Mouse (Mus musculus): ENCODE measurements around the gene RPS10-NUDT3.

RPS10-NUDT3 gene

GRCm38 (mm10) chr17:27611519-27611884, 23.5 kb downstream of the RPS10-NUDT3 start:
- Histone ChIP-seq H3K36me3 (ENCODE audit: insufficient read depth, low read length) (peaks cover 76% of the 10 kb centered on the region), H3K4me3 (replicated peaks; ENCODE audit: low read length) (peak overlapping the region; percentile 20; the same call in 1 of the 2 replicates), H3K4me1 (replicated peaks; ENCODE audit: low read depth, low read length) (peaks cover 97% of the 10 kb centered on the region), H3K9me3 (ENCODE audit: low read length) (no peaks in the 10 kb centered on the region), H3K27me3 (ENCODE audit: insufficient read depth, low read length) (no peaks in the 10 kb centered on the region)
- TF ChIP-seq NANOG (IDR thresholded peaks at IDR 0.05; ENCODE audit: borderline replicate concordance, low read length): no peak
- TF ChIP-seq POU5F1 (IDR thresholded peaks at IDR 0.05; ENCODE audit: borderline replicate concordance, low read length): no peak
- TF ChIP-seq CTCF (conservative IDR thresholded peaks at IDR 0.05; ENCODE audit: low read length): no peak

- Histone ChIP-seq H3K9me3 (ENCODE audit: low read length) (no peaks in the 10 kb centered on the region), H3K27me3 (ENCODE audit: insufficient read depth, low read length) (no peaks in the 10 kb centered on the region), H3K4me3 (replicated peaks; ENCODE audit: low read length) (peak overlapping the region; percentile 20; the same call in 1 of the 2 replicates), H3K36me3 (ENCODE audit: insufficient read depth, low read length) (peaks cover 79% of the 10 kb centered on the region), H3K4me1 (replicated peaks; ENCODE audit: low read depth, low read length) (peaks cover 98% of the 10 kb centered on the region)
- no peak for TF ChIP-seq NANOG (IDR thresholded peaks at IDR 0.05; ENCODE audit: borderline replicate concordance, low read length)
- peak; percentile 86; the same call in 1 of the 2 replicates for TF ChIP-seq POU5F1 (IDR thresholded peaks at IDR 0.05; ENCODE audit: borderline replicate concordance, low read length)
Observed at GRCm38 (mm10) chr17:27610679-27611518, 24.1 kb downstream of the RPS10-NUDT3 start.

- peaks cover 98% of the 10 kb centered on the region for H3K4me1 ChIP-seq (replicated peaks; ENCODE audit: low read depth, low read length)
- H3K36me3 ChIP-seq (ENCODE audit: insufficient read depth, low read length): peaks cover 76% of the 10 kb centered on the region
- no peak overlapping the region for H3K4me3 ChIP-seq (replicated peaks; ENCODE audit: low read length)
- no peaks in the 10 kb centered on the region for H3K9me3 ChIP-seq (ENCODE audit: low read length)
- no peaks in the 10 kb centered on the region for H3K27me3 ChIP-seq (ENCODE audit: insufficient read depth, low read length)
- TF ChIP-seq NANOG (IDR thresholded peaks at IDR 0.05; ENCODE audit: borderline replicate concordance, low read length) (no peak), POU5F1 (IDR thresholded peaks at IDR 0.05; ENCODE audit: borderline replicate concordance, low read length) (no peak), CTCF (conservative IDR thresholded peaks at IDR 0.05; ENCODE audit: low read length) (no peak)
Observed at GRCm38 (mm10) chr17:27609576-27609975, 25.4 kb downstream of the RPS10-NUDT3 start.

- H3K36me3 ChIP-seq (ENCODE audit: insufficient read depth, low read length): peaks cover 40% of the 10 kb centered on the region
- peak overlapping the region; percentile 37 for H3K4me3 ChIP-seq (replicated peaks; ENCODE audit: low read length)
- H3K27me3 ChIP-seq (ENCODE audit: insufficient read depth, low read length): no peaks in the 10 kb centered on the region
- peaks cover 90% of the 10 kb centered on the region for H3K4me1 ChIP-seq (replicated peaks; ENCODE audit: low read depth, low read length)
- H3K9me3 ChIP-seq (ENCODE audit: low read length): no peaks in the 10 kb centered on the region
- TF ChIP-seq NANOG (IDR thresholded peaks at IDR 0.05; ENCODE audit: borderline replicate concordance, low read length) (no peak), CTCF (conservative IDR thresholded peaks at IDR 0.05; ENCODE audit: low read length) (no peak), POU5F1 (IDR thresholded peaks at IDR 0.05; ENCODE audit: borderline replicate concordance, low read length) (no peak)
Observed at GRCm38 (mm10) chr17:27603522-27604234, 31.3 kb downstream of the RPS10-NUDT3 start.

- no peaks in the 10 kb centered on the region for H3K9me3 ChIP-seq (ENCODE audit: low read length)
- no peak for TF ChIP-seq NANOG (IDR thresholded peaks at IDR 0.05; ENCODE audit: borderline replicate concordance, low read length)
- no peak for TF ChIP-seq CTCF (conservative IDR thresholded peaks at IDR 0.05; ENCODE audit: low read length)
- TF ChIP-seq POU5F1 (IDR thresholded peaks at IDR 0.05; ENCODE audit: borderline replicate concordance, low read length): no peak
- no peaks in the 10 kb centered on the region for H3K27me3 ChIP-seq (ENCODE audit: insufficient read depth, low read length)
- H3K4me3 ChIP-seq (replicated peaks; ENCODE audit: low read length): peak overlapping the region; percentile 37
- H3K36me3 ChIP-seq (ENCODE audit: insufficient read depth, low read length): peaks cover 39% of the 10 kb centered on the region
- peaks cover 91% of the 10 kb centered on the region for H3K4me1 ChIP-seq (replicated peaks; ENCODE audit: low read depth, low read length)
Observed at GRCm38 (mm10) chr17:27603036-27603435, 32.0 kb downstream of the RPS10-NUDT3 start.

GRCm38 (mm10) chr17:27600869-27601268, 34.2 kb downstream of the RPS10-NUDT3 start:
- H3K4me1 ChIP-seq (replicated peaks; ENCODE audit: low read depth, low read length): peaks cover 92% of the 10 kb centered on the region
- no peaks in the 10 kb centered on the region for H3K9me3 ChIP-seq (ENCODE audit: low read length)
- peaks cover 43% of the 10 kb centered on the region for H3K36me3 ChIP-seq (ENCODE audit: insufficient read depth, low read length)
- H3K4me3 ChIP-seq (replicated peaks; ENCODE audit: low read length): no peak overlapping the region
- TF ChIP-seq POU5F1 (IDR thresholded peaks at IDR 0.05; ENCODE audit: borderline replicate concordance, low read length): no peak
- TF ChIP-seq NANOG (IDR thresholded peaks at IDR 0.05; ENCODE audit: borderline replicate concordance, low read length): no peak
- TF ChIP-seq CTCF (conservative IDR thresholded peaks at IDR 0.05; ENCODE audit: low read length): no peak
- H3K27me3 ChIP-seq (ENCODE audit: insufficient read depth, low read length): no peaks in the 10 kb centered on the region

- no peak for TF ChIP-seq POU5F1 (IDR thresholded peaks at IDR 0.05; ENCODE audit: borderline replicate concordance, low read length)
- H3K4me1 ChIP-seq (replicated peaks; ENCODE audit: low read depth, low read length): peaks cover 92% of the 10 kb centered on the region
- no peaks in the 10 kb centered on the region for H3K27me3 ChIP-seq (ENCODE audit: insufficient read depth, low read length)
- H3K9me3 ChIP-seq (ENCODE audit: low read length): no peaks in the 10 kb centered on the region
- peaks cover 44% of the 10 kb centered on the region for H3K36me3 ChIP-seq (ENCODE audit: insufficient read depth, low read length)
- no peak overlapping the region for H3K4me3 ChIP-seq (replicated peaks; ENCODE audit: low read length)
Observed at GRCm38 (mm10) chr17:27600286-27600685, 34.7 kb downstream of the RPS10-NUDT3 start.

GRCm38 (mm10) chr17:27596376-27597190, 38.4 kb downstream of the RPS10-NUDT3 start:
- Histone ChIP-seq H3K36me3 (ENCODE audit: insufficient read depth, low read length) (peaks cover 55% of the 10 kb centered on the region), H3K27me3 (ENCODE audit: insufficient read depth, low read length) (no peaks in the 10 kb centered on the region)
- TF ChIP-seq POU5F1 (IDR thresholded peaks at IDR 0.05; ENCODE audit: borderline replicate concordance, low read length): no peak
- TF ChIP-seq CTCF (conservative IDR thresholded peaks at IDR 0.05; ENCODE audit: low read length): no peak
- no peak for TF ChIP-seq NANOG (IDR thresholded peaks at IDR 0.05; ENCODE audit: borderline replicate concordance, low read length)

More at GRCm38 (mm10) chr17:27596376-27597190, 38.4 kb downstream of the RPS10-NUDT3 start:
- Histone ChIP-seq H3K4me3 (replicated peaks; ENCODE audit: low read length) (peak overlapping the region; percentile 32; the same call in 1 of the 2 replicates), H3K9me3 (ENCODE audit: low read length) (no peaks in the 10 kb centered on the region), H3K4me1 (replicated peaks; ENCODE audit: low read depth, low read length) (peaks cover 84% of the 10 kb centered on the region)
